Mouse (Mus musculus): ENCODE measurements at regions not wholly inside any gene's neighbourhood (a gene's known extent, or its start where the extent isn't known, plus 50 kb on each side); places are given as distances from the start of the nearest gene placed in this dataset.

- no peak overlapping the region for H3K4me3 ChIP-seq (replicated peaks)
- 81% methylated on average over 4 of the region's 4 CpGs for WGBS
- H3K27ac ChIP-seq (replicated peaks) = no peak overlapping the region
- no peak overlapping the region for H3K9ac ChIP-seq
- H3K9me3 ChIP-seq (replicated peaks) = no peaks in the 10 kb centered on the region
- H3K4me2 ChIP-seq (replicated peaks) = no peak overlapping the region
- ATAC-seq (ENCODE audit: insufficient number of reproducible peaks, low FRiP score, low TSS enrichment, low read depth) = no peak
- H3K27me3 ChIP-seq = no peaks in the 10 kb centered on the region
- H3K4me1 ChIP-seq = no peaks in the 10 kb centered on the region
- no peaks in the 10 kb centered on the region for H3K36me3 ChIP-seq
Observed at GRCm38 (mm10) chr11:18156506-18156905, 202.8 kb upstream of the Etaa1 start.

GRCm38 (mm10) chr11:18151788-18152563 is 198.3 kb upstream of the Etaa1 start:
- Histone ChIP-seq H3K27me3 (no peaks in the 10 kb centered on the region), H3K9me3 (replicated peaks) (no peaks in the 10 kb centered on the region), H3K36me3 (no peaks in the 10 kb centered on the region), H3K9ac (no peak overlapping the region), H3K27ac (replicated peaks) (no peak overlapping the region), H3K4me3 (replicated peaks) (no peak overlapping the region), H3K4me1 (no peaks in the 10 kb centered on the region), H3K4me2 (replicated peaks) (no peak overlapping the region)
- no peak; the same call in 1 of the 2 replicates for ATAC-seq (ENCODE audit: insufficient number of reproducible peaks, low FRiP score, low TSS enrichment, low read depth)
- 21% methylated on average over 6 of the region's 6 CpGs for WGBS

- Histone ChIP-seq H3K4me2 (replicated peaks) (no peak overlapping the region), H3K4me1 (no peaks in the 10 kb centered on the region), H3K9ac (no peak overlapping the region), H3K36me3 (no peaks in the 10 kb centered on the region), H3K27ac (replicated peaks) (no peak overlapping the region), H3K27me3 (no peaks in the 10 kb centered on the region), H3K9me3 (replicated peaks) (no peaks in the 10 kb centered on the region), H3K4me3 (replicated peaks) (no peak overlapping the region)
- ATAC-seq (ENCODE audit: insufficient number of reproducible peaks, low FRiP score, low TSS enrichment, low read depth) = no peak
- WGBS = 66% methylated on average over 4 of the region's 4 CpGs
Observed at GRCm38 (mm10) chr11:18151369-18151768, 197.7 kb upstream of the Etaa1 start.

GRCm38 (mm10) chr11:18127488-18127887 is 173.8 kb upstream of the Etaa1 start:
- WGBS = 62% methylated on average over 5 of the region's 5 CpGs
- no peak for ATAC-seq (ENCODE audit: insufficient number of reproducible peaks, low FRiP score, low TSS enrichment, low read depth)

GRCm38 (mm10) chr11:18123031-18123430 is 169.4 kb upstream of the Etaa1 start:
- no peaks in the 10 kb centered on the region for H3K4me1 ChIP-seq
- no peak for ATAC-seq (ENCODE audit: insufficient number of reproducible peaks, low FRiP score, low TSS enrichment, low read depth)
- H3K4me3 ChIP-seq (replicated peaks) = no peak overlapping the region
- no peak overlapping the region for H3K4me2 ChIP-seq (replicated peaks)
- H3K9me3 ChIP-seq (replicated peaks) = no peaks in the 10 kb centered on the region
- no peak overlapping the region for H3K27ac ChIP-seq (replicated peaks)
- H3K27me3 ChIP-seq = no peaks in the 10 kb centered on the region
- no peak overlapping the region for H3K9ac ChIP-seq
- no peaks in the 10 kb centered on the region for H3K36me3 ChIP-seq
- WGBS = 82% methylated on average over 6 of the region's 6 CpGs

More at GRCm38 (mm10) chr11:18127488-18127887, 173.8 kb upstream of the Etaa1 start:
- Histone ChIP-seq H3K4me2 (replicated peaks) (no peak overlapping the region), H3K27me3 (no peaks in the 10 kb centered on the region), H3K9ac (no peak overlapping the region), H3K4me1 (no peaks in the 10 kb centered on the region), H3K36me3 (no peaks in the 10 kb centered on the region), H3K4me3 (replicated peaks) (no peak overlapping the region), H3K9me3 (replicated peaks) (no peaks in the 10 kb centered on the region), H3K27ac (replicated peaks) (no peak overlapping the region)

GRCm38 (mm10) chr11:18122616-18123015 is 168.9 kb upstream of the Etaa1 start:
- H3K9ac ChIP-seq = no peak overlapping the region
- H3K4me2 ChIP-seq (replicated peaks) = no peak overlapping the region
- H3K27ac ChIP-seq (replicated peaks) = no peak overlapping the region
- H3K9me3 ChIP-seq (replicated peaks) = no peaks in the 10 kb centered on the region
- no peaks in the 10 kb centered on the region for H3K36me3 ChIP-seq
- no peak for ATAC-seq (ENCODE audit: insufficient number of reproducible peaks, low FRiP score, low TSS enrichment, low read depth)
- WGBS = 60% methylated on average over 2 of the region's 2 CpGs
- H3K4me3 ChIP-seq (replicated peaks) = no peak overlapping the region
- H3K4me1 ChIP-seq = no peaks in the 10 kb centered on the region
- no peaks in the 10 kb centered on the region for H3K27me3 ChIP-seq

GRCm38 (mm10) chr11:18115693-18116450 is 162.2 kb upstream of the Etaa1 start:
- Histone ChIP-seq H3K27me3 (no peaks in the 10 kb centered on the region), H3K36me3 (no peaks in the 10 kb centered on the region), H3K9ac (no peak overlapping the region), H3K27ac (replicated peaks) (no peak overlapping the region), H3K4me2 (replicated peaks) (no peak overlapping the region), H3K4me1 (no peaks in the 10 kb centered on the region), H3K4me3 (replicated peaks) (no peak overlapping the region), H3K9me3 (replicated peaks) (no peaks in the 10 kb centered on the region)
- 60% methylated on average over 9 of the region's 9 CpGs for WGBS
- no peak for ATAC-seq (ENCODE audit: insufficient number of reproducible peaks, low FRiP score, low TSS enrichment, low read depth)

GRCm38 (mm10) chr11:18102841-18103240 is 149.2 kb upstream of the Etaa1 start:
- H3K27ac ChIP-seq (replicated peaks) = no peak overlapping the region
- WGBS = 84% methylated on average over 3 of the region's 3 CpGs
- no peaks in the 10 kb centered on the region for H3K27me3 ChIP-seq
- ATAC-seq (ENCODE audit: insufficient number of reproducible peaks, low FRiP score, low TSS enrichment, low read depth) = no peak
- no peaks in the 10 kb centered on the region for H3K36me3 ChIP-seq
- no peak overlapping the region for H3K9ac ChIP-seq
- no peaks in the 10 kb centered on the region for H3K9me3 ChIP-seq (replicated peaks)
- no peaks in the 10 kb centered on the region for H3K4me1 ChIP-seq
- no peak overlapping the region for H3K4me3 ChIP-seq (replicated peaks)
- no peak overlapping the region for H3K4me2 ChIP-seq (replicated peaks)

- ATAC-seq (ENCODE audit: insufficient number of reproducible peaks, low FRiP score, low TSS enrichment, low read depth) = no peak
- Histone ChIP-seq H3K9me3 (replicated peaks) (no peaks in the 10 kb centered on the region), H3K4me3 (replicated peaks) (no peak overlapping the region), H3K9ac (no peak overlapping the region), H3K36me3 (no peaks in the 10 kb centered on the region), H3K27ac (replicated peaks) (no peak overlapping the region), H3K4me1 (no peaks in the 10 kb centered on the region), H3K27me3 (no peaks in the 10 kb centered on the region), H3K4me2 (replicated peaks) (no peak overlapping the region)
- WGBS = 73% methylated on average over 4 of the region's 4 CpGs
Observed at GRCm38 (mm10) chr11:18075840-18076435, 122.3 kb upstream of the Etaa1 start.

GRCm38 (mm10) chr11:18070586-18071306 is 117.1 kb upstream of the Etaa1 start:
- Histone ChIP-seq H3K27me3 (no peaks in the 10 kb centered on the region), H3K4me2 (replicated peaks) (no peak overlapping the region)
- WGBS = 77% methylated on average over 4 of the region's 4 CpGs

GRCm38 (mm10) chr11:18070032-18070374 is 116.3 kb upstream of the Etaa1 start:
- Histone ChIP-seq H3K4me2 (replicated peaks) (no peak overlapping the region), H3K9me3 (replicated peaks) (no peaks in the 10 kb centered on the region), H3K36me3 (no peaks in the 10 kb centered on the region), H3K9ac (no peak overlapping the region), H3K4me1 (no peaks in the 10 kb centered on the region), H3K4me3 (replicated peaks) (no peak overlapping the region), H3K27ac (replicated peaks) (no peak overlapping the region), H3K27me3 (no peaks in the 10 kb centered on the region)
- WGBS = 74% methylated on average over 8 of the region's 8 CpGs
- ATAC-seq (ENCODE audit: insufficient number of reproducible peaks, low FRiP score, low TSS enrichment, low read depth) = no peak

More at GRCm38 (mm10) chr11:18070586-18071306, 117.1 kb upstream of the Etaa1 start:
- H3K9ac ChIP-seq = no peak overlapping the region
- no peak overlapping the region for H3K27ac ChIP-seq (replicated peaks)
- no peaks in the 10 kb centered on the region for H3K9me3 ChIP-seq (replicated peaks)
- H3K36me3 ChIP-seq = no peaks in the 10 kb centered on the region
- H3K4me3 ChIP-seq (replicated peaks) = no peak overlapping the region
- H3K4me1 ChIP-seq = no peaks in the 10 kb centered on the region
- no peak for ATAC-seq (ENCODE audit: insufficient number of reproducible peaks, low FRiP score, low TSS enrichment, low read depth)

Data from embryonic facial prominence, embryonic 15.5 days (tissue).